Mouse (Mus musculus) liver (tissue): ENCODE measurements around the gene Maml3.
A peak's percentile ranks its signal among the peaks of the same experiment; 100 is the strongest.

Experiments
- DNase-seq: peaks from one replicate; pipeline ENCODE4 v3.0.0-alpha.2; 2020; ENCODE audit warnings: mixed read lengths

The Maml3 gene

DNA sequence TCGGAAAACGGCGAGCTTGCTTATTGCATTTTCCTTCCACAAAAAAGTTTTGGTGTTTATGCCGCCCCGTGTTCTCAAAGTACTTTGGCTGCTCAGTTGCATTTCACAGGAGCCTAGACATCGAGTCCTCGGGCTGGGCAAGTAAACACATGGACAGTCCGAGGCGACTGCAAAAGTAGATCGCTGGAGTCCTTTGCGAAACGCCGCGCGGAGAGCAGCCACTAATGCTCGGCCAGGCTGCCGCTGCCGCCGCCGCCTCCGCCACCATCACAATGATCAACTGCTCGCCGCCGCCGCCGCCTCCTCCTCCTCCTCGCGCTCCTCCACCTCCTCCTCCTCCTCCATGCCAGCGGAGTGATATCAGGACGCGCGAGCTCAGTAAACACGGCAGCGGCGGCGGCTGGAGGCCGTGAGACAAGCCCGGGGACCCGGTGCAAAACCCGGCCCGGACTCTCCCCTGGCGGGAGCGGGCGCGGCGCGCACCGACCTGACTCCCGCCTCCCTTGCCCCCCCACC is at the start of gene Maml3:
Maml3 (minus strand) TSS at position 441 of the 516 bp plus-strand sequence.
- DNase-seq: peak; percentile 92

DNA sequence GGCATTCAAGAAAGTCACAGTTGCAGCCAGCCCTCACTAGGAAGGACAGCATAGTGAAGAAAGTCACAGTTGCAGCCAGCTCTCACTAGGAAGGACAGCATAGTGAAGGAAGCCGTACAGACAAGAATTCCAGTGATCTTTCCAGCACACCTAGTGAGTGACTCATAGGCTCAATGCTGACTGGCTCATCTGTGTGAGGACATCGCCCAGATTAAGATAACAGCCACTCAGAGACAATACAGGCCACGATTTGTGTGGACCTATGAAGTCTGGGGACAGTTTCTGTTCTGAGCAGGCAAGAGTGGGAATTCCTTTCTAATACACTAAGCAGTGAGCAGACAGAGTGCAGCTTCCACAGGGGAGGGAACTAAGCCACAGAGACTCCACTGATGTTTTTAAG is 46.3 kb upstream of the Maml3 start:
- DNase-seq: no peak

DNA sequence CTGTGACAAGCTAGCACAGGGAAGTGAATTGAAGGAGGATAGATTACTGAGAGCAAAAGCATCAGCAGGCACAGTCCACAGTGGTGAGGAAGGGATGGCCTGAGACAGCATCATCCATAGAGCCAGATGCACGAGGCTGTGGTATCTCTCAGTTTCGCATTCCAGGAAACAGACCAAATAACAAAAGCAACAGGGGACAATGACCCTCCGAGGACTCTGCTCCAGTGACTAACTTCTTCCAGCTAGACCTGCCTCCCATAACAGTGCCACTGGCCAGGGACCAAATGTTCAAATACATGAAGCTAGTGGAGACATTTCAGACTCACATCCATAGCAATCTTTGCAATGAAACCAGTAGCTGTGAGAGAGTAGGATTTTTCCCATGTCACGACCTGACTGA is 43.4 kb upstream of the Maml3 start:
- no peak for DNase-seq

DNA sequence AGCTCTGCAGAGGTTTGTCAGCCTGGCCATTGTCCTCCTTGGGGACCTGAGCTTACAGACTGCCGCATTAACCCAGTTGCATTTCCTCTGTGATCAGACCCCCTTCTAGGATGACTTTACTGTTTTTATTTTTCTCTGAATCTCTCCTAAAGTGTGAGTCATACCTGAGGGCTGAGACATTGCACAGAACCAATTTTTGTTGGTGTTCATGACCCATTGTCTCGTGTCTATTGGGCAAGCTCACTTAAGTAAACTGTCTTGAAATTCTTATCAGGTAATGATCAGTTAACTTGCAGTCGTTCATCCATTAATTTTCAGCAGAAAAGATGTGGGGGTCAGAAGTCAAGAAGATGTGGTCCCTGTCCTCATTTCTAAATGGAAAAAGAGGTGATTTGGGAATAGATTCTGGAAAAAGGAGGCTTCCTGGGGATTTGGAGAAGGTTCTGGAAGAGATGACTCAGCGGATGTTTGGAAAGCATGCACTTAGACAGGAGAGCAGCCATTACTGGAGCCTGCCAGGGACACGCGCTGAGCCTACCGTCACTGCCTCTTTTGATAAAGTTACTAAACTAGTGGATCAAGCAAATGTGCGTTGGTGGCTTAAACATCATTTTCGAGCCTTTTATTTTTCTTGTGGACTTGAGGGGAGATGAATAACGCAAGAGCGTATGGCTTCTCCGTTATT is 40.0 kb upstream of the Maml3 start:
- DNase-seq: no peak

DNA sequence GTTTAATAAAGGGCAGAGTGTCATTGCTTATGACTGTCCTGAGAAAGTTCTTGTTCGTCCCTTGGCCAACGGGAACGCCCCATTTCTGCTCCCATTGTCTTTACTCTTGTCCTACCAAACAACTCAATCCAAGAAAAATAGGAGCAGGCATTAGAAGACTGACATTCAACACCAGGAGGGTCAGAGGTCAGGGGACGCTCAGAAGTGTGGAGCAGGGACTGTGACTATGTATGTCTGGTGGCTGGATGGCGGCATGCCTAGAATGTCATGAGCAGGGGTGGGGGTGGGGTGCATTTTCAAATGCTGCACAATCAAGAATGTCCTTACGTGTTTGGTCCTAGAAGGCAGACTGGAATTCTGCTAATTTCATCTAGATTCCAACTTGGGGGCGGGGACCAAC is 38.1 kb upstream of the Maml3 start:
- no peak for DNase-seq

DNA sequence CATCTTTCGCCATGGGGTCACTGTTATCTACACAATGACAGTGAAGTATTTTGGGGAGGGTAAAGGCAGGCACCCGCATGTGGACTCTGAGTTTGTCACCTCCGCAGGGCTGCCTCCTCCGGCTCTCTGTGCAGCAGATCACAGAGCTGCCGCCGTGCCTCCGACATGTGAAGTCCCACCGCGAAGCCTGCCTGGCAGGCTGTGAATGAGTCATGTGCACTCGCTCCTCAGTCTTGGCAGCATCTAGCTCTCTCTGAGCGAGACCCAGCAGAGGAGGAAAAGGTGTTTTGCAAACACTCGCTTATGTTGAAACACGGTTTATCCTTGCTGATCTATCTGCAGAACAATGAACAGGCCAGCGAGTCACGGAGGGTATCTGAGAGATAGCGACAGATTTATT is 35.3 kb upstream of the Maml3 start:
- DNase-seq: no peak

DNA sequence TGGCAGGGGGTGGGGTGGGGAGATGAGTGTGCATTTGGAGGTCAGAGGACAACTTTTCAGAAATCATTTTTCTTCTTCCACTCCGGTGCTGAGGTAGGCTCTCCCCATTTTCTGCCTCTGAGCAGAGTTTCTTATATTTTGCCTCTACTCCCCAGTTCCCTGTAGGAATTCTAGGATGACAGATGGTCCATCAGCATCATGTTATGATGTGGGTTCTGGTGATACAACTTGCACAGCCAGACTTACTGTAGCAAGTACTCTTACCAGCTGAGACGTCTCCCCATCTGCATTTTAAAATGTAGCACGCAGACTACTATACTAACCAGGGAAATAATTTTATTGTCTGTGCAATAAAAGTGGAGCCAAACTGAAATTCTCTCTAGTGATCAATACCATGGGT is 20.5 kb upstream of the Maml3 start:
- DNase-seq: no peak

DNA sequence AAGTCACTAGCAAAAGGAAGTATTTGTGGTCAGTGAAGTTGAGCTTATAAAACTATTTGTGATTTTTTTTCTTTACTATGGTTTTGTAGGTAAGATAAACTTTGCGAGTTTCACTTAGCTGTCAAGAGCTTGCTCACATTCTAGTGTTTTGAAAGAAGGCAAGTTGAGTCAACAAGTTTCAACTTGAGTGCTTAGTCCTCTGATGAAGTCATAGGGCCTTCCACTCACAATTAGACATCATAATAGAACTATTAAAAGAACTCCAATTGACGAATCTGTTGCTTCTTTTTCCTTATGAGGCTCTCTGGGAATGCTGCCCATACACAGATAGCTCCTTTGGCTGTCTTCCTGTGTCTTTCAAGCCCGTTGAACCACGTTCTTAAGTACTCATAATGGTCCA is 16.0 kb upstream of the Maml3 start:
- DNase-seq: no peak

DNA sequence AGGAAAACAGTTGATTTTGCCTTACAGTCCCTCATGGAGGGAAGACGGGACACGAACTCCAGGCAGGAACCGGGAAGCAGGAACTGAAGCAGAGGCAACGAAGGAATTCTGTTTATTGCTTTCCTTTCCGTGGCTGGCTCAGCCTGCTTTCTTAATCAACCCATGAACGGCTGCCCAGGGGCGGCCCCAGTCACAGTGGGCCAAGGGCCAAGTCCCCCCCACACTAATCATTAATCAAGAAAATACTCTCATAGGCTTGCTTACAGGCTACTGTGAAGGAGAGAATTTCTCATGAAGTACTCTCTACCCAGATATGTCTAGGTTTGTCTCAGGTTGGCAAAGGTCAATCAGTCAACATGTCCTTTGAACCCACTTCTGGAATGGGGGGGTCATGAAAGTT is 14.3 kb upstream of the Maml3 start:
- no peak for DNase-seq

DNA sequence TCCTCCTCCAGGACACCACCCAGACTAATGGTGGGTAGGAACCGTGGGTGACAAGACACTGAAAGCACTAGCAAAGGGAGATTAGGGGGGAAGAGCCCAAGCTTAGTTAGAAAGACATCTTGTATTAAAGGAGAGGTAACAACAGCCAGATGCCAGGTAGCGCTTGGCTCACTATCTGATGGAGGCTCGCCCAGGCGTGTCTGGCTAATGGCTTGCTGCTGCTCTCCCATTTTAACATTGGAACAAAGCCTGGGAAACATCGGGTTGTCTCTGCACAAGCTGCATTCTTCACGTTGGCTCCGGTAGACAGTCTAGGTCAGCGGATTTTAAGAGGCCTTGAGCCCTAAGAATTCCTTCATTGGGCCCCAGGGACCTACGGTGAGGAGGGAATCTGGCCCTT is 10.5 kb upstream of the Maml3 start:
- DNase-seq: no peak

DNA sequence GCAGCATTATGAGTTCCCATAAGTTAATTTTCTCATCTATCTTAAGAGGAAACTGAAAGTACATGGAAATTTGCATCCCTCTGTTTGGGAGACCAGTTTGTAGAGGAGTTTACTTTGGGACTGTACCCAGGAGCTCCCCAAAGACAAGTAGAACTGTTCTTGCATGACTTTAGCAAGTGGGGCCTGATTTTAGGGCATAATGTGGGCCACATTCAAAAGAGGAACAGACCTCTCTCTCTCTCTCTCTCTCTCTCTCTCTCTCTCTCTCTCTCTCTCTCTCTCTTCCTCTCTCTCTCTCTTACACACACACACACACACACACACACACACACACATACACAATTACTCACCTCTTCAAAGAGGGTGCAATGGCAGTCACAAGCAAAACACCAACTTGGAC is 3.2 kb upstream of the Maml3 start:
- no peak for DNase-seq

DNA sequence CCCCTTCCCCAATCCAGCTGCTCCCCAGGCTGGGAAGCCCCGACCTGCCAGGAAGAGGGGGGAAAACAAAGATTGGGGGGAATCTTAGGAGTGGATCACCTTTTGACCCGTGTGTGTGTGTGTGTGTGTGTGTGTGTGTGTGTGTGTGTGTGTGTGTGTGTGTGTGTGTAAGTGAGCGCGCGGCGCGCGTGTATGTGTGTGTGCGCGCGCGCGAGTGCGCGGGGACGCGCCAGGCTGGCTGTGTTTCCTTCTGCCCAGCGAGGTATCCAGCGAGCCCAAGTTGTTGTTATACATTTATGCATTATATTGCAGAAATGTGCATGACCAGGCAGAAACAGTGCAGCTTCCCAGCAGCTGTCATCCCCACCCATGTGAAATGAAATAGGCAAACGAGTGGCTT is 280 bp upstream of the Maml3 start:
- peak; percentile 65 for DNase-seq

DNA sequence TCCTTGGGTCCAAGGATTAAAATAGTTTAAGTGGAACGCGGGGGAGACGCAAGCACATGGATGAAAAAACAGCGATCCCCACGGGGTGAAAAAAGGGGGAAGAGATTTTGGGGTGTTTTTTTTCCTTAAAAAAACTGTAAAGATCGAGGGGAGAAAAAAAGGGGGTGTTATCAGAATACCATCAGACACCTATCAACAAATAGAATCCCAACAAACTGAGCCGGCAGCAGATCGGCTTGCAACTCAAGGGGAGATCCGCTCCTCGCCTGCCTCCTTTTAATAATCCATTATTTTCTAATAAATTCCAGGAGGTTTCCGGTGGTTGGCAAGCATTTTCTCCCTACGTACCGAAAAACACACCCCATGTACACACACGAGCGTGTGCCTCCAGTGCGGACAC is 668 bp downstream of the Maml3 start:
- DNase-seq: no peak

DNA sequence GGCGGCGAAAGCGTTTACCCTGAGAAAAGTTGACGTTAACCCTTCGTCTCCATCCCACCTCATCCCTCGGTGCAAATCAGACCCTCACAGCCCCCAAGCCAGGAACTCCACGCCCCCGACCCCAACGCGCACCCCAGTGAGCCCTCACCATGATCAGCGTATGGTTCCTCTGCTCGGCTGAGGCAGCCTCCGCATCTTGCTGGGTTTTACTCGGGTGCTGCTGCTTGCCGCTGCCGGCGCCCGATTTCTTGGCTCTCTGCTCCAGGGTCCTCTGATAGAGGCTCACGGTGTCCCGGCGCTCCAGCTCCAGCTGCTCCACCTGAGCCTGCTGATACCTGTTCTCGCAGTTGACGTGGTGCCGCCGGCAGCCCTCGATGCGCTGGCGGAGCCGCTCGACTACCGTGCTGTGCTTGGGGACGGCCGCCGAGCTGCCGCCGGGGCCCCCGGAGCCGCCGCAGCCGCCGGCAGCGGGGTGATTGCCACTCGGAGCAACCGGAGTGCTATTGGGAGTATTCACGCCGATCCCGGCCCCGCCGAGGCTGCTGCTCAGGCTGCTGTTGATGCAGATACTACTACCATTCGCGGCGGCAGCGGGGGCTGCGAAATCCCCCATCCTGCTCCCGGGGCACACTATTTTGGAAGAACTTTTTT is 1.2 kb downstream of the Maml3 start:
- DNase-seq: peak; percentile 72

DNA sequence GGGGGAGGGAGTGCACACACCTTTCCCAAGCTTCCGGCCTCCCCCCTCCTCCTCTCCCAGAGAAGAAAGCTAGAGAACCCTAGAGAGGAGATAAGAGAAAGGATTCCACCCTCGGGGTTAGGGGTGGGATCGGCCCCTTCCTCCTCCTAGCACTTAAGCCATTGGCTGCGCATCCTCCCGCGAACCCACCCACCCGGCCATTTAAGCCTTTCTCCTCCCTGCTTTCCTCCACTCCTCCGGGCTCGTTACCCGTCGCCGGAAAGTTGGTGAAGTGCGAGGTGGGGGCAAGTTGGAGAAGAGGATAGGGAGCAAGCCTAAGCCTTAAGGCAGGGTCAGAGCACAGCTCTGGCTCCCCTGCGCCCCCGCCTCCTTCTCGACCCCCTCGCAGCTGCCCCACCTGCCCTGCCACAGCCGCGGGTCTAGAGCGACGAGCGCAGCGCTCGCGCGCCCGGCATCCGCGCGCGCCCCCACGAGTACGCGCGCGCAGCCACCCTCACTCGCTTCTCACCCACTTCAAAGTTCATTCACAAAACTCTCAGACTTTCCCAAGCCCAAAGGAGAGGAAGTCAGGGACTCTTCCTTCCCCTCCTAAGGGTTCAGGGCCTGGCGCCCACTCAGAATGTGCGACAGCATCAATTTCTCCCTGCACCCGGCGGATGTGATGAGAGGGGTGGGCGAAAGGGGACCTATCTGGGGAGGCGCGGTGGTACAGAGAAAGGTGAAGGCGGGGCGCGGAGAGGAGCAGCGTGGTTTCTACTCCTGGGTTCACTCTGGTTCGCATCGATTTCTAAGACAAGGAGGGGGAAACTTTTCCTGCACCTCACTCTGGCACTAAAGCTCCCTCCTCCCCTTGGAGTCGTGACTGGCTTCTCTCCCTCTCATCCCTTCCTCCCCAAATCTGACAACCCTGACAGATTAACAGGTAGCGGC is 2.0 kb downstream of the Maml3 start:
- peak; percentile 85 for DNase-seq

DNA sequence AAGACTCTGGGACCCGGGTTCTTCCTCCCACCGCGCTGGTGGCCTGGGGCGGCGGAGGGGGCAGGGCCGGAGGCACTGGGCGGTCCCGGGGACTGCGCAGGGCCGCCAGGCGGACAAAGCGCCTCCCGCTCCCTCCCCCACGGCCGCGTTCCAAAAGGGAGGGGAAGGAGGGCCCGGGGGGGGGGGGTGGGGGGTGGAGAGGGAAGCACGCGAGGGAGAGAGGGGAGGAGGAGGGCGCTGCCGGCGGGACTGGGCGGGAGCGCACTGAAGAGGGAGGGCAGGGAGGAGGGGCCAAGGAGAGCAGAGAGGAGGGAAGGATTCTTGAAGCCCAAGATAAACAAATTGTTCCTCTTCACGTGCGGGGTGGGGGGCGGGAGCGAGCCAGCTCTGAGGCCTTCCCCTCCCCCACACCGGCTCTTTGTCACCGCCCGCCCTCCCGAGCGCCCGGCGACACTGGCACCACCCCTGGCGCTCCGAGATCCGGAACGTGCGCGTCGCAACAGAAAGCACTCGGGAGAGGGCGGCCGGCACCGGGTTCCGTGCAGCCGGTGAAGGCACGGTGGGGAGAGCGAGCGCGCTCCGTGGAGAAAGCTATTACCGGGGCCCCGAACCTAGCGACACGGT is 2.8 kb downstream of the Maml3 start:
- peak; percentile 91 for DNase-seq

DNA sequence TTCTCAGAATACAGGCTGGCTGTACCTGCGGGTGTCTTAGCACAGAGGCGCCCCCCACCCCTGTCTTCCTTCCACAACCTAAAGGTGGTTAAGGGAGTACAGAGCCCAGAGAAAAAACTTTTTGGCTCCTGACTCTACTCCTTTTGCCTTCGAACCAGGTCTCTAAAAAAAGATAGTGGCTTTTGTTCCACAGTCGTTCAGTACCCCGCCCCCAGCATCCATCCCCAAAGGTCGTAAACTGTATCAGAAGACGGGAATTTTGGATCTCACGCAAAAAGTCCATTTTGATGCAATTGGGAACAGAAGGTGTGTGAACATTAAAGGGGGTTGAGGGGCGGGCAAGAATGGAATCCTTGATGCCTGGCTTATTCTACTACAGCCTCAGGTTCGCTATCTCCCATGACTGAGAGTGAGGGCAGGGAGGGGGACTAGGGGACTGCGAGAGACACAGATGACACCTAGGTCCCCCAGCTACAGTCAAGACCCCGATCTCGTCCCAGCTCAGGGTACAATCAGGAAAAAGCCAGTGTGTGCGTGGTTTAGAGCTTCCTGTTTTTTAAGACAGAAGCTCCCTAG is 3.4 kb downstream of the Maml3 start:
- DNase-seq: peak; percentile 12

DNA sequence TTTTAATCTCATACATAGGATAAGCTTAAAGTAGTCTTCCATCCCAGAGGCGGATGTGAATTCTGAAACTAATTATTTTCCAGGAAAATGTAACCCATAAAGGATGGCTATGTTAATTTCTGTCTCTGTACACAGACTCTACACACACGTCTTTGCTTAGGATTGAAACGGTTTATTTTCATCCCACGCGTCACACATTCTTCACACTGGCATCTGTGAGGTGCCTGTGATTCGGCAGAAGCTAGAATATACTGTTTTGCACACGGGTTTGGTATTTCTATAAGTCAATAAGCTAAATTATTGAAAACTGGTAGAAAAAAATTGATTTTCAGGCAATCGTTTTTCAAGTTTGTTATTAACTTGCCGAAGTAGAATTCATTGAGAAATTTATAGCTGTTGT is 4.0 kb downstream of the Maml3 start:
- DNase-seq: no peak

DNA sequence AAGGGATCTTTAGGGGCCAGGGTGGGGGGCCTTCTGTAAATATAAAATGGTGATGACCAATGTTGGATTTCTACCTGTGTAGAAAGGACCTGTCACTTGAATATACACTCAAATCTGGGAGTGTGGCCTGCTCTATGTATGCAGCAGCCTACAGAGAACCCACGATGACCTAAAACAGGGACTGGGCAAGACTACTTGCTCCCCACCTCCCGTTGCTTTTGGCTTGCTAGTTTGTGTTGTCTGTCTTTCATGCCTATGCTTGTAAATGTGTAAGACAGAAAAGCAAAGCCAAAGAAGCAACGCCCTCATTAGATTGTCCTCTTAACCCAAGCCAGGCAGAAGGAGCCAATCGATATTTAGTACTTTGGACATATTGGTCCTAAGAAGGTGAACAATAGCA is 4.6 kb downstream of the Maml3 start:
- DNase-seq: no peak

DNA sequence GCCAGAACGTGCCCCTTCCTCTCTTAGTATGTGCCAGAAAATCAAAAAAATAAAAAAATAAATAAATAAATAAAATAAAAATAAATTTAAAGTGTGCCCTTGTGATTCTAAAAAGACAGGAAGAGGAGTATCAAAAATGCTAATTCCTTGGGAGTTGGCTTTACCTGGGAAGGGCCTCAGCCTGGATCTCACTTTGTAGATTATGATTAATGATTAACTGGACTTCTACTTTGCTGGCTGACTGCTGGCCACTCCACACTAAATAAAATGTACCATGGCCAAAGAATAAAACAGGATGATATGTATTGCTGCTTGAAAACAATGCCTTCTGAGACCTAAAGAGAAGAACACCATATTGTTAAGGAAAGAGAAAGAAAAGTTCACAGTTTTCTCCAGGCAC is 5.6 kb downstream of the Maml3 start:
- DNase-seq: no peak

DNA sequence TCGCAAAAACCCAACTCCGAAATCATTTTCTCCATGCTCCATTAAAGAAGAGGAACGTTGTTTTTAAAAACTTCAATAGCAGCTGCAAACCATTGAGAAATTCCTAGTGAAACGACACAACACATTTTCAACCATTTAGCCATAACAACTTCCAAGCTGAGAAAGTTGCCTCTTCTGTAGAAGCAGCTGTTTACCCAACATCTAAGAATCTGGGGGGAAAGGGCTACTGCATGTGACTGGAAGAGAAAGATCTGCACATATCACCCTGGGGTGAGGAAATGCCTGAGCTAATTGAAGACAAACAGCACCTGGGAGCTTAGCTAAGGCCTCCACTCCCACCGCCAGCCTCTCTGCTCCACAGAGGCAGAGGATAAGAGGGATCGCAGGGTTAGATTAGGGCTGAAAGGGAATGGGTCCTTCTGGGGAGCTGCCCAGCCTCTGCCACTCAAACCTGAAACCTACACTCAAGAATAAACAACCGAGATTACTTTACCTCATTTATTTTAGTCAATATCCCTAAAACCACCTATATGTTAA is 13.5 kb downstream of the Maml3 start:
- no peak for DNase-seq

DNA sequence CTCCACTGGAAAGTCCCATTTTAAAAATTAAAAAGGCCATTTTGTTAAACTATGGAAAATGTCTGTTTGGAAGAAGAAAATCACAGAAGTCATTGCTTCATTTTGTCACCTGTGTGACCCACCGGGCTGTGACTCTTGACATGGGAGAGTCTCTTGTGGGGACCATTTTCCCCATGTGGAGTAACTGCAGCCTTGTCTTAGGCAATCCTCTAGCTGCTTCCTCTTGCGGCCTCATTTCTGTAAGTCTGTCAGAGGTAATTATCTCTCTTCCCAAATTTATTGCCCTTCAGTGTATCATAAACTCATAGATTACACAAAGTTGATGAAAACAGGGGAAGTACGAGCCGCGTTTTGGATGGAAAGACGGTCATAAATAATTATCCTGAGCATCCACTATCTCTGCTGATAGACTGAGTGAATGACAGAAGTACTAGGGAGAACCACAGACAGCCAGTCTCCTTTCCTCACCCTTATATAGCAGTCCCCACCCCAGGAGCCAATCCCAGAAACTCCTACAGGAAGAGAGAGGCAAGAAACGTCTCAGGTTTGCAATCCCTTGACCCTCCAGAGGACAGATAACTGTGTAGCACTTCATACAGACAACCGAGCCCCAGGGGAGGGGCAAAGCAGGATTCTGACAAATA is 14.5 kb downstream of the Maml3 start:
- no peak for DNase-seq
